8 mouse cellular contexts compared by ENCODE assay signal in the genomic region with DNA sequence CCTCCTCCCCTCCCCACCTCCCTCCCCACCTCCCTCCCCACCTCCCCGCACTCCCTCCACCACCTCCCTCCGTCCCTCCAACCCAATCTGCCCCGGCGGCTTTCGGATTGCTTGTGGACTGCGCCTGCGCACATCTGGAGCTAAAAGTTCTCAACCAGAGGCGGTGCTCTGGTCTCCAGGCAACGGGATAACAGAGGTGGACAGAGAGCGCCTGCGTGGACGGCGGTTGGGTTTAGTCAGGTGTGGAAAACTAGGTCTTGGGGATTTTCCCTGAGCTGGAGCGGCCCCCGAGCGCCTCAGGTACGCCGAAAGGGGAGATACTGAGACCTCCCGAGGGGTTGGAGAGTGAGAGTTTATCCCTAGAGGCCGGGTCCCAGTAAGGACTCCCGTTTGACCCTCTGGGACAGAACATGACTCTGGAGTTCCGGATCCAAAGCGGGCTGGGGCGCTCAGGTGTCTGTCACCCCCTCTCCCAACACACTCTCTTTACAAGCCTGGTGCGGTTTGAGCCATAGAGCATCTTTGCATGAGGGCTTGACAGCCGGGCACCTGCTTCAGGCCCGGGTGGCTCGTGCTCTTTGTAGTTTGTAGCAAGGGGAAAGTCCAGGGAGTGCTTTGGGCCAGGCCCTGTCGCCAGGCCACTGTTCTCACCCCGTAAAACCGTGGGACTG. TPM values are rescaled to one million over a fixed set of nuclear protein-coding genes. Genes with fewer than 3 reads are reported as not detected.
A peak's percentile ranks its signal among the peaks of the same experiment; 100 is the strongest.
DNase-seq lines count a peak whose midpoint lies in the region; ATAC-seq and TF ChIP-seq lines count a peak whose summit lies in the region.

Gene Zc2hc1c (plus strand): TSS at position 106 of the 671 bp plus-strand sequence.

- no peak for TF ChIP-seq CTCF in lung, postnatal 0 days (IDR thresholded peaks at IDR 0.05)
- no peak for TF ChIP-seq CTCF in thymus, adult 2 months (IDR thresholded peaks at IDR 0.05; ENCODE audit: borderline replicate concordance, control insufficient read depth, extremely low read depth, insufficient read depth, low read length, poor library complexity)

- no peak for TF ChIP-seq EP300 in lung, postnatal 0 days (IDR thresholded peaks at IDR 0.05)

- peak within 1 kb of the TSS; percentile 56 for H3K9ac ChIP-seq in ES-E14 (ENCODE audit: insufficient read depth, low read depth, low read length, poor library complexity, severe bottlenecking)
- H3K9ac ChIP-seq in hindbrain, embryonic 12.5 days: peak within 1 kb of the TSS; percentile 63
- peak within 1 kb of the TSS; percentile 46 for H3K9ac ChIP-seq in lung, postnatal 0 days (replicated peaks; ENCODE audit: low read depth)

- peaks cover 0 to 5% of the 10 kb centered on the region in 2 experiments; a peak in 1 of 4 replicates for H3K4me1 ChIP-seq in ES-E14 (ENCODE audit: control insufficient read depth in 2 of 2, insufficient read depth in 2 of 2, low read length in 2 of 2, poor library complexity in 1 of 2)
- peaks cover 8% of the 10 kb centered on the region for H3K4me1 ChIP-seq in hindbrain, embryonic 12.5 days
- H3K4me1 ChIP-seq in lung, postnatal 0 days (ENCODE audit: insufficient read depth, low read depth, low read length): peaks cover 4% of the 10 kb centered on the region; the same call in 1 of the 2 replicates
- H3K4me1 ChIP-seq in thymus, adult 2 months (replicated peaks; ENCODE audit: control insufficient read depth, insufficient read depth, low read length): 0 out of 2 replicates have a peak, but pooled peaks cover 3% of the 10 kb centered on the region

- TF ChIP-seq POLR2A in thymus, adult 2 months (IDR thresholded peaks at IDR 0.05; ENCODE audit: control insufficient read depth, extremely low read depth, insufficient read depth, low read length, poor library complexity): no peak

- peak within 1 kb of the TSS; percentile 84 for H3K4me2 ChIP-seq in hindbrain, embryonic 12.5 days (replicated peaks)
- peak within 1 kb of the TSS; percentile 77 for H3K4me2 ChIP-seq in lung, postnatal 0 days (replicated peaks; ENCODE audit: low read depth, low read length)

- no peaks in the 10 kb centered on the region for H3K36me3 ChIP-seq in ES-E14 (ENCODE audit: control insufficient read depth, insufficient read depth, low read length, poor library complexity, severe bottlenecking)
- H3K36me3 ChIP-seq in hindbrain, embryonic 12.5 days: no peaks in the 10 kb centered on the region
- H3K36me3 ChIP-seq in lung, postnatal 0 days (ENCODE audit: insufficient read depth, low read length): no peaks in the 10 kb centered on the region
- no peaks in the 10 kb centered on the region for H3K36me3 ChIP-seq in thymus, adult 2 months (ENCODE audit: control insufficient read depth, insufficient read depth, low read length)

- in situ Hi-C loops in ES-E14 (cut with MboI; ENCODE audit: low sequenced_read_pairs in 2 of 2, unreplicated experiment in 2 of 2): no loop called here

- peaks cover 17% of the 10 kb centered on the region; the same call in 1 of the 2 replicates for H3K27me3 ChIP-seq in hindbrain, embryonic 12.5 days
- H3K27me3 ChIP-seq in lung, postnatal 0 days (replicated peaks; ENCODE audit: insufficient read depth, low read length): no peaks in the 10 kb centered on the region
- no peaks in the 10 kb centered on the region; the same call in 1 of the 2 replicates for H3K27me3 ChIP-seq in thymus, adult 2 months (ENCODE audit: control insufficient read depth, insufficient read depth, low read length)

- H3K4me3 ChIP-seq in ES-E14 (ENCODE audit: insufficient read depth in 1 of 2, low read depth in 1 of 2, low read length in 2 of 2, poor library complexity in 1 of 2, severe bottlenecking in 1 of 2): peak within 1 kb of the TSS; percentile 65 to 72
- H3K4me3 ChIP-seq in hindbrain, embryonic 12.5 days: peak within 1 kb of the TSS; percentile 54
- H3K4me3 ChIP-seq in lung, postnatal 0 days (ENCODE audit: low read depth, low read length): peak within 1 kb of the TSS; percentile 46
- H3K4me3 ChIP-seq in thymus, adult 2 months (ENCODE audit: control insufficient read depth, insufficient read depth, low read length): no peak within 1 kb of the TSS; the same call in 1 of the 2 replicates

- no peaks in the 10 kb centered on the region for H3K9me3 ChIP-seq in ES-E14 (ENCODE audit: control insufficient read depth, insufficient read depth, low read depth, low read length)
- no peaks in the 10 kb centered on the region; the same call in 1 of the 2 replicates for H3K9me3 ChIP-seq in hindbrain, embryonic 12.5 days (replicated peaks)
- H3K9me3 ChIP-seq in lung, postnatal 0 days (ENCODE audit: low read length): no peaks in the 10 kb centered on the region

- peak; percentile 86 for ATAC-seq in hindbrain, embryonic 12.5 days (ENCODE audit: low FRiP score)
- ATAC-seq in lung, postnatal 0 days: peak; percentile 90

- DNase-seq in ES-E14 (ENCODE audit: low read depth, low spot score): peak; percentile 92
- DNase-seq in c-Kit-negative CD71-positive TER-119-positive erythroid progenitor cells, embryonic 14.5 days (ENCODE audit: low read depth, low spot score): peak; percentile 56
- DNase-seq in frontal cortex, postnatal 14 days (ENCODE audit: low spot score in 2 of 2): peak; percentile 60 to 68
- DNase-seq in layer of hippocampus, postnatal 14 days (ENCODE audit: low spot score in 2 of 2): peak; percentile 53 to 70
- DNase-seq in lung, postnatal 0 days (ENCODE audit: low spot score): peak; percentile 97
- peak; percentile 60 for DNase-seq in ovary, postnatal 10 days (ENCODE audit: low spot score)
- DNase-seq in thymus, adult 2 months: peak; percentile 30

- H3K27ac ChIP-seq in ES-E14 (ENCODE audit: insufficient read depth, low read depth, low read length, poor library complexity, severe bottlenecking): no peak within 1 kb of the TSS
- 0 out of 2 replicates have a peak within 1 kb of the TSS, but pooled peaks have one; percentile 40 for H3K27ac ChIP-seq in hindbrain, embryonic 12.5 days
- peak within 1 kb of the TSS; percentile 71 for H3K27ac ChIP-seq in lung, postnatal 0 days (ENCODE audit: low read length)
- no peak within 1 kb of the TSS for H3K27ac ChIP-seq in thymus, adult 2 months (ENCODE audit: control insufficient read depth, insufficient read depth, low read length)

- WGBS in hindbrain, embryonic 12.5 days: 4% methylated on average over 30 of the region's 31 CpGs
- 4% methylated on average over 30 of the region's 31 CpGs for WGBS in lung, postnatal 0 days
- WGBS in thymus, adult 2 months: 13% methylated on average over 30 of the region's 31 CpGs

TF ChIP-seq in ES-E14, 5 proteins besides CTCF, POLR2A, EP300 and RAD21:
- TF ChIP-seq CHD2 (IDR thresholded peaks at IDR 0.05; ENCODE audit: low read depth, low read length) (no peak), ZC3H11A (IDR thresholded peaks at IDR 0.05; ENCODE audit: borderline replicate concordance, low read depth, low read length) (no peak), HCFC1 (IDR thresholded peaks at IDR 0.05; ENCODE audit: borderline replicate concordance, insufficient read depth, low read length) (0 out of 2 replicates have a peak, but pooled peaks have one; percentile 3)

RNA-seq across cellular contexts. Expression of gene Zc2hc1c, which starts in this region (rescaled TPM):
- total RNA-seq in ES-E14 (2012; rRNA removed): 0.45 and 0.63 TPM in 2 replicates
- 1.3 and 1.4 TPM in 2 replicates for polyA plus RNA-seq in hindbrain, embryonic 12.5 days (2016; fragmentation: Nextera tagmentation; extraction: Ambion mirVana)
- 1 to 10 TPM in 1 of 2 experiments, under 1 TPM in 1; 0.88 to 1.2 TPM for total RNA-seq in layer of hippocampus, postnatal 14 days (2021)
- polyA plus RNA-seq in lung, postnatal 0 days (2015; fragmentation: Nextera tagmentation; extraction: Ambion mirVana): 2.6 and 2.7 TPM in 2 replicates
- polyA plus RNA-seq in thymus, adult 2 months (2012; rRNA removed): 0.05 and 0.15 TPM in 2 replicates

Comparison
In these comparisons a context has a peak if more than half of its experiments do, and no peak if none do; other contexts are left out.
1. Peak in DNase-seq, H3K4me3 ChIP-seq and H3K9ac ChIP-seq in ES-E14; RNA of the gene not detected or under 1 TPM.
2. Peak in DNase-seq in thymus, adult 2 months; RNA of the gene not detected or under 1 TPM.
3. DNase-seq: peak in every context shown above with its lines; median percentile 97 in lung, postnatal 0 days; 92 in ES-E14; 64 in frontal cortex, postnatal 14 days; 62 in layer of hippocampus, postnatal 14 days; 60 in ovary, postnatal 10 days; 56 in c-Kit-negative CD71-positive TER-119-positive erythroid progenitor cells, embryonic 14.5 days; 30 in thymus, adult 2 months.
4. H3K27ac ChIP-seq: peak in hindbrain, embryonic 12.5 days (single experiment) and lung, postnatal 0 days (single experiment); none in ES-E14 (single experiment) and thymus, adult 2 months (single experiment).
5. Peak in every context shown above with its lines, with median percentiles within 50 percentile points of each other: H3K9ac ChIP-seq.